Mouse (Mus musculus) mouse embryonic stem cell (cell line): ENCODE results near the gene Sh3d21.

Experiments
- in situ Hi-C, 2 experiments: fragments of 300-500 bp; cut with MboI; formaldehyde crosslinking; loops; 1 replicate in 1 of 2; 3 replicates in 1 of 2; pipeline ENCODE4 v1.14.3; 2019 to 2020; ENCODE audit warnings: low sequenced_read_pairs in 2 of 2, low pct_unique_long_range_greater_than_20kb in 1 of 2, mixed read lengths in 1 of 2; ENCODE audit not compliant: unreplicated experiment in 1 of 2

The Sh3d21 gene

GRCm38 (mm10) chr4:126163067-126163659 is at the start of gene Sh3d21:
Gene Sh3d21, minus strand, starts transcription at chr4:126163491.
- in situ Hi-C loops: no loop called here

- in situ Hi-C loops: no loop called here
These were observed 43.8 kb upstream of the Sh3d21 start for GRCm38 (mm10) chr4:126207081-126207480.

- in situ Hi-C loops: no loop called here
These were observed 42.1 kb upstream of the Sh3d21 start for GRCm38 (mm10) chr4:126205386-126205785.

GRCm38 (mm10) chr4:126204661-126205230 is 41.5 kb upstream of the Sh3d21 start:
- in situ Hi-C loops: no loop called here

DNA sequence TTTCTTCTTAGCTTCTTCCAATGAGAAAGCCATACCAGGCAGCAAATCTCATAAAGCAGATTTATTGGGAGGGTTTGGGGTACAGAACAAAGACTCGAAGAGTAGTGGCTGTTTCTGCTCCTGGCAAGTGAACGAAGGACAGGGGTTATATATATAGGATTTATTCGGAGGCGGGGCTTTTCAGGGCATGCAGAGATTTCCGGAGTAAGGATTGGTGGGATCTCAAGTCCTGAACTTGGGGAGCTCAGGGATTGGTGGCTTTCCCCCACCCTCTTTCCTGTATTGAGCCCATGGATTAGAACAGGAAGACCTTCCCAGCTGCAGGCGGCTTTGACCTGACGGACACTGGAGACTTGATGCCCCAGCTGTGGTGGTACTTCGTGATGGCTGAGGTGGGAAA is 40.7 kb upstream of the Sh3d21 start:
- in situ Hi-C loops: no loop called here

- in situ Hi-C loops: no loop called here
These were observed 40.1 kb upstream of the Sh3d21 start for GRCm38 (mm10) chr4:126203336-126203895.

GRCm38 (mm10) chr4:126202303-126203181 is 39.3 kb upstream of the Sh3d21 start, which contains the start of gene Thrap3:
Gene Thrap3, minus strand, starts transcription at chr4:126202760.
- in situ Hi-C loops: no loop called here

- in situ Hi-C loops: no loop called here
These were observed 38.4 kb upstream of the Sh3d21 start for GRCm38 (mm10) chr4:126201514-126202302.

DNA sequence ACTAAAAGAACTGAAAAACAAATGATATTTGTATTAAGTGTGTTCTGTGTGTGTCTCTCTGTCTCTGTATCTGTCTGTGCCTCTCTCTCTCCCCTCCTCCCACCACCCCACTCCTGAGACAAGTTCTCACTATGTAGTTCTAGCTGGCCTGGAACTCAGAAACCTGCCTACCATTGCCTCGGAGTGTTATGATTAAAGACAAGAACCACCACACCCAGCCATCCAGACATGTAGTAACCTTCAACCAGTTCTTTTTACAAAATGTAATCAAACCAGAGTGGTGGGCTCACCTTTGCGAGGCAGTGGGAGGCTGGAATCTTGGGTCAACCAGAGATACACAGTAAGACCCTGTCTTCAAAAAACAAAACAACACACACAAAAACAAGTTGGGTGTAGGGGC is 37.4 kb upstream of the Sh3d21 start:
- in situ Hi-C loops: no loop called here

DNA sequence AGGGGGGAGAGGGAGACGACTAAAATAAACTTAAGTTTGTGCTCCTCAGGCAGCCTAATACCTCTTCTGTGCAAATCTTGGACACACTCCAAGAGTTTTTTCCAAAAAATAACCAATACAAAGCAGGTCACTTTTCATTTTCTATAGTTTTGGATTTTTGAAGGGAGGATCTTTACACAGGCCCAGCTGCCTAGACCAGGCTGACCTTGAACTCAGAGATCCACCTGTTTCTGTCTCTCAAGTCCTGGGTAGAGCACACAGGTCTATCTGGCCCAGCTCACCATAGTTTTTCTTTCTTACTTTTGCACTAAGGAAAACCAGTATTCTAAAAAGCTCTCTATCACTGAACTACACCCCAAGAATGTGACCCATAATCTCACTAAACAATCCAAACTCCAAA is 36.7 kb upstream of the Sh3d21 start:
- in situ Hi-C loops: no loop called here

DNA sequence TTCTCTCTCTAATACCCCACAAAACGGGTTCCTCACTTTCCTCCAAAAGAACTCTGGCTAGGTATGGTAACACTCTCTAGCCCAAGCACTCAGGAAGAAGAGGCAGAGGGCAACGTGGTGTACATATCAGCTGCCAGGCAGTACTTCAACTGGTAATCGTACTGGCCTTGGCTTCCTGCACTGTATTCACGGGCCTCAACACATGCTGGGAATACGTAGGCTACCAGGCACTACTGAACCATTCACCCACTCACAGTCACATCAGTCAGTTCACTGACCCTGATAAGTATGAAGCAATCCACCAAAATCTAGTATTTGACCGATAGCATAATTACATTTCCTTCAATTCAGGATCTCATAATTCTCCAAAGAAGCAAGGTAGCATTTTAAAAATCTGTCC is 36.3 kb upstream of the Sh3d21 start:
- in situ Hi-C loops: no loop called here

GRCm38 (mm10) chr4:126197485-126197884 is 34.2 kb upstream of the Sh3d21 start:
- in situ Hi-C loops: no loop called here

GRCm38 (mm10) chr4:126194916-126195315 is 31.6 kb upstream of the Sh3d21 start:
- in situ Hi-C loops: no loop called here

GRCm38 (mm10) chr4:126194216-126194615 is 30.9 kb upstream of the Sh3d21 start:
- in situ Hi-C loops: no loop called here

- in situ Hi-C loops: no loop called here
These were observed 27.3 kb upstream of the Sh3d21 start for GRCm38 (mm10) chr4:126190636-126191035.

DNA sequence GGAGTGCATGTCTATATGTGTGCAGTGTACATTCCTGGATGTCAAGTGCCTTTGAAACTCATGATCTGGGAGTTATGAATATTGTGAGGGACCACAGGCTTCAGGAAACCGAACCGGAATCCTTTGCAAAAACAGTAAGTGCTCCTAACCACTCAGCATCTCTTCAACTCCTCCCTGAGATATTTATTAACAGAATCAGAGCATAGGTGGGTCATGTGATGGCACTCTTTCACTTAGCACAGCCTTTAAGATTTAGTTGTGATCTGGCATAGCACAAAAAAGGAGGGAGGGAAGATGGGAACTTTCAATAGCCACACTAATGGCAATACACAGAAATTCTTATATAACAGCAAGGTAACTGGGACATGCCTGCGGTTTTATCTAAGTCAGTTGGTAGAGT is 23.8 kb upstream of the Sh3d21 start:
- in situ Hi-C loops: no loop called here

- in situ Hi-C loops: no loop called here
These were observed 19.7 kb upstream of the Sh3d21 start for GRCm38 (mm10) chr4:126183034-126183433.

DNA sequence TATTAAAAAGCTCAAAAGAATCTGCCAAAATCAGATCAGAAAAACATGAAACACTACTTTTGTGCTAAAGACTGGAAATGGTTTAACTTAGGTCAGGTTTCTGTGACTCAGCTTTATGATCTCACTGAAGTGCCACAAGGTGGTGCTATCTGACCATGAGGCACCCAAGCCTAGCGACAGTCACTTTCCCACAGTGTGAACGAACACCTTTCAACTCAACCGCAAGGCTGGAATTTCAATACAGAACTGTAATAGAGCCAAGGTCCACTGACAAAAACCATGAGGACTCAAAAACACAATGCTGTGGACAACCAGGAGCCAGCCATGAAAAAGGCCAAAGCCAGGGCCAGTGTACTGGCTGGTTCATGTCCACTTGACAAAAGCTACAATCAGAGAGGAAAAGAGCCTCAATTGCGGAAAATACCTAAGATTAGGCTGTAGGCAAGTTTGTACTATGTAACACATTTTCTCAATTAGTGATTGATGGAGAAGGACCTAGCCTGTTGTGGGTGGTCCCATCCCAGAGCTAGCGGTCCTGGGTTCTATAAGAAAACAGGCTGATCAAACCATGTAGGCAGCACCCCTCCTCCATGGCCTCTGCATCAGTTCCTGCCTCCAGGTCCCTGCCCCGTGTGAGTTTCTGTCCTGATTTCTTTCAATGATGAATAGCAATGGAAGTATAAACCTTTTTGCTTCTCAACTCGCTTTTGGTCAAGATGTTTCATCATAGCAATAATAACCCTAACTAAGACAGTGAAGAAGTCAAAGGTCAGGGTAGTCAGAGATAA is 18.1 kb upstream of the Sh3d21 start:
- in situ Hi-C loops: no loop called here
